Mouse (Mus musculus) thymus, adult 18-20 months (tissue): ENCODE results near the gene Tfcp2l1.

Experiments used
- DNase-seq, 2 experiments: peaks; one replicate each; pipeline ENCODE4 v3.0.0; 2022; ENCODE audit warnings: mixed read lengths in 2 of 2

Tfcp2l1 gene

GRCm38 (mm10) chr1:118658716-118659115 is 31.0 kb downstream of the Tfcp2l1 start:
- DNase-seq = no peak

DNA sequence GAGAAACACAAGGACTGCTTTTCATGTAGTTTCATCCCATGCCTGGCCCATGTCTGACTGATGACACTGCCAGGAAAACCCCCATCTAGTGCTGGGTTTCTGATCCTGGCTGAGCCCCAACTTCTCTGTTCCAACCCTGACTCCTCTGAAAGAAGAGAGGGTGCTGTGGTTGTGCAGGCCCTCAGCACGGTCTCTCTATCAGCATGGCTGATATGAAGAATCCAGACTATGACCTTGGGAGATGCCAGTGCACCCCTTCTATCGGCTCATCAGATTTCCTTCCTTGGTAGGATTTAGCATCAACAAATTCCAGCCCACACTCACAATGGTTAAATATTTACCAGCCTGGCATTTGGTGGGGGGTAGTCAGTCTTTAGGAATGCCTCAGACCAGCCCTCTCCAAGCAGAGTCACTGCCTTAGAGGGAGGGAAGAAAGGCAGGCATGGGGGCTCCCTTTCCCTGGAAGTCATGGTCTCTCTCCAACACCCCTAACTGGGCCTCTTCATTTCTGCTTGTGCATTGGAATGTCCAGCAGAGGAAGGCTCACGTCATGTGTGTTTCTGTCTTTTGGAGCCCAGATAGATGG is 33.2 kb downstream of the Tfcp2l1 start:
- DNase-seq = no peak

DNA sequence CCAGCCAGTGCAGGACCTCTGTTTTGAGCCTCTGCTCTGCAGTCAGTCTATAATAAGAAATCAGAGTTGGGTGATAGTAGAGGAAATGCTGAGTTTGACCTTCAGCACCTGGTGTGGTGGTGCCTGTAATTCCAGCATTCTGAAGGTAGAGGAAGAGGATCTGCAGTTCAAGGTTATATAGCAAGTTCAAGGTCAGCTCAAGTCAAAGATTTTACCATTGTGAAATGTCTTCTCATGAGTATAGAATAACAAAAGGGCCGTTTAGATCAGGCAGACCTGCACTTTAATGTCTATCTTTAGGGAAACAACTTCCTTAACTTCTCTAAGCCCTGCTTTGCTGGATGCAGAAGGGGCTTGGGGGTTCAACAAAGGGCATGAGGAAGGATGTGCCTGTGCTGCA is 35.3 kb downstream of the Tfcp2l1 start:
- no peak for DNase-seq

DNA sequence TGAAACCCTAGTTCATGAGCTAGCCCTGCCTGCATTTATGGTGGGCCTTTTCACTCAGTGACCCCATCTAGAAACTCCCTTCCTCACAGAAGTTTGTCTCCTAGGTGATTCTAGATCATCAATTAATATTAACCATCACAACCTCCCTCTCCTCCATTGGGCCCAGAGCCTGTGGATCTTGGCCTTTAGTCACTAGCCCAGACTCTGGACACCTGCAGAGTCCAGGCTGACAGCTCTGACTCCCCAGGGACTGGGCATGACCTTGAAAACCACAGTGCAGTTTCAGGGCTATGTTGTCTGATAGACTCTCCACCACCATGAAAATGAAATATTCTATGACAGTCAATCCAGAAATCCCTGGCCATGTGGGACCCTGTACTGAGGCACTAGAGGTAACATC is 39.8 kb downstream of the Tfcp2l1 start:
- DNase-seq = no peak

GRCm38 (mm10) chr1:118672196-118672595 is 44.5 kb downstream of the Tfcp2l1 start:
- DNase-seq = no peak

- DNase-seq = no peak
Measured at GRCm38 (mm10) chr1:118674176-118674575, 46.4 kb downstream of the Tfcp2l1 start.

- no peak for DNase-seq
Measured at GRCm38 (mm10) chr1:118681980-118682379, 54.2 kb downstream of the Tfcp2l1 start.

DNA sequence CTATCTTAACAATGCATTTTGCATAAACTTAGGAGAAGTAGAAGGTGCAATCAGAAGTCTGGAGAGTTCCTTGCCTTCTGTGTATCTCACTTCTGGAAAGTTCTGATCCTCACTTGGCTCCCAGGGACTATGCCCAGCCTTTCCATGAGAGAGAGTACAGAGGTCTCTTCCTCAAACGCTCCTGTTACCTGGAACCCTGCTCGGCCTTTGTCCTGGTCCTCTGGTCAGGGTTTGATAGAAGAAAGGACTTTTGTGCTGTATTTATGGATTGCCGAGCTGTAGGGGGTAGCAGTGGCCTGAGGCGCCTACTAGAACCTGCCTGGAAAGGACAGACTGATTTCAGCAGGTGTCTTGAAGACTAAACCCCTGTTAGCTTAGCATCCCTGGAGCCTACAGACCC is 55.9 kb downstream of the Tfcp2l1 start:
- no peak for DNase-seq

DNA sequence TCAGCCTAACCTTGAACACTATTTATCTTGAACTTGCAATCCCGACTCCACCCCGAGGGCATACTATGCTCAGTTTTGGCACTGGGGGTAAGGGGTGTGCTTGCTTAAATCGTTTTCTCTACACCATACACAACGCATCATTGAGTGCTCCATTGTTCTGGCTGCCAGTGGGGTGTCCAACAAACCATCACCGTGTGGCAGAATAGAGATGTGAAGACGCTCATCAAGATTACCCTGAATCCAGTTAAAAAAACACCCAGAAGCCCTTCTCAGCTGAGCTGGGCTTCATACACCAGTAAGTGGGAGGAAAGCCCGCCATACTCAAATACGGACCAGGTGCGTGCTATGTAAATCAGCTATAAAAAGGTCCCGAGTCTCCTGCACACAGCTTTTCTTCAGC is 60.0 kb downstream of the Tfcp2l1 start:
- no peak for DNase-seq

GRCm38 (mm10) chr1:118689830-118690229 is 62.1 kb downstream of the Tfcp2l1 start:
- no peak for DNase-seq

DNA sequence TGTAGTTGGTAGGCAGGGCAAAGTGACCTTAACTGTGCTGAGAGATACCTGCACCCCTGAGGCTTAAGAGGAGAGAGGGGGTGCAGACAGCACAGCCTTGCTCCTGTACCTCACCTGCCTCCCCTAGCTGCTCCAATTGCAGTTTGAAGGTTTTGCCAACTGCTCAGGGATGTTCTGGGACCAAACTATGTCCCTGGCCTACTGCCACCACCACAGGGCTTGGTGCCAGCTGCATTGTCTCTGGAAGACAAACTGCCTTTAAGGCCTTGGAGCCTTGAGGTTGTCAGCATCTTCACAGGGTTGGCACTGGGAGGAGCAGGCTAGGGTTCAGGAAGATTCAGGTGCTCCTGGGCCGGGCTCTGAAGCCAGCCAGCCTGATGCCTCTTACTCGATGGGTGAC is 66.7 kb downstream of the Tfcp2l1 start:
- DNase-seq = no peak

DNA sequence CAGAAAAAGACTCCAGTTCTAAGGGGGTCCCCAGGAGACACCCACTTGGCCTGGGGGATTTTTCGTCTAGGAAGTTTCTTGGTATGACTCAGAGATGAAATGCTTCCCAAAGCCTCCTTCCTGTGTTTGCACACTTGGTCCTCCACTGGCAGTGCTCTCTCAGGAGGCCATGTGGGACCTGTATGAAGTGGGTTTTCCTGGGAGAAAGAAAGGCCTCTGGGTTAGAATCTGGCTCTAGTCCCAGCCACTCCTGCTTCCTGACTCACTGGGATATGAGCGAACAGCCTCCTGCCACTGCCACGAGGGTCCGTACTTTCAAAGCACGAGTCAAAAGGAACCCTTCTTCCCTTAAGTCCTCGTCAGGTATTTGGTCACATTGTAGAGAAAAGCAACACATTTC is 70.2 kb downstream of the Tfcp2l1 start:
- DNase-seq = no peak

DNA sequence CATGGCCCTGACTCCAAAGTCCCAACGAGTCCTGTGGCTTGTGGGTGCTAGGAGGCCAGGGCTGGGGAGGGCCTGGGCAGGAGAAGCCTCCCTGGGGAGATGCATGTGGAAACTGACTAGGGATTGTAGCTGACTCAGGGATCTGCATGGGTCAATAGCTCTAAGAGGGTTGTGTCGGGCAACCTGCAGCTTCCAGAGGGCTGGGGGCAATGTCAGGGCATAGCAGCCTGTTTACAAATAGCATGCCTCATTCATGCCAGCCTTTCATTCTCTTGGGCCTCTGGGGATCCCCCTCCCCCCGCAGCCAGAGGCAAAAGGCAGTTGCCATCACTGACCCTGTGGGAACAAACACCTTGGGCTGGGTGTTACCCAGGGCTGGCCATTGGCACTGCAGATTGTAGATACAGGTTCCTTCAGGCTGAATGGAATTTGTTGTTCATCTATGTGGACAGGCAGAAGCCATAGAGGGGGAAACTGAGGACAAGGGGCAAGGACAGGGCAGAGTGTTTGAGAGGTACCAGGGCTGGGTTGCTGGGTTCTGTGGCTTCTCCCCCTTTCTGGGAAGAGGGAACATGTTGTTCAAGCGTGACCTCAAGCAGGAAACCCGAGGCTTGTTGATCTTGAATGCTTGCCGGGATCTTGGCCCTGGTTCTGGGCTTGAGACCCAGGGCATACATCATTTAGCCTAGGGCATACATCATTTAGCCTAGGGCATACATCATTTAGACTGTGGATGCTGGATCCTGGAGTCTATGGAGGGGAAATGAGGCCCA is 71.6 kb downstream of the Tfcp2l1 start:
- no peak for DNase-seq

DNA sequence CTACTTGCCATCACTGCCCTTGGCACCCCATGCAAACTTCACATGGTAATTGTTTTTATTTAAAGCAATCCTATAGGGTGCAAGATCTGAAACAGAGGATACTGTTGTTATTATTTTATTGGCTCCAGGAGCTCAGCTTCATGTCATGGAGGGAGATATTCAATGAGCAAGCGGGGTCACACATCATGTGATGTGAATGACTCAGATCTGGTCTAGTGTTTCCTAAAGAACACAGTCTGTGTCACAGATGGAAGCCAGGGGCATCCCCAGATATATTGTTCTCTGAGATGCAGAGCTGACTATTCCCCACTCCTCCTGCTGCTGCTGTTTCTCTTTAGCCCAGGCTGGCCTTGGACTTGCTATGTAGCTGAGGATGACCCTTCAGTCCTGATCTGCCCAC is 72.2 kb downstream of the Tfcp2l1 start:
- DNase-seq = no peak

DNA sequence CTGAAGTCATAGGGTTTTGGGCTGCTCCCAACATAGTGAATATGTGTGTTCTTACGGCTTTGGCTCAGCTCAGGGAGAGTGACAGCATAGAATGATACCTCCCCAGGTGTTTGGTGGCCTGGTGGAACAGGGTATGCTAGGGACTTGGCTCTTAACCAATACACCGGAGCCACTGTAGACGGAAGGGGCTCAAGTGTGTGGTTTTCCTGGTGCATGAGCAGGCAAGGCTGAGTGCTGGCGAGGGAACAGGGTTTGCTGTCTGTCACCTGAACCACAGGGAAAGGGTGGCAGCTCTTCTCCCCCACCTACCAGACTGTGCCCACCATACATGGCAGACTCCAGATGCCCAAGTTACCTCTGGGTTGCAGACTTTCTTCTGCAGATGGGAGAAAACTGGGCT is 83.9 kb downstream of the Tfcp2l1 start:
- no peak for DNase-seq

DNA sequence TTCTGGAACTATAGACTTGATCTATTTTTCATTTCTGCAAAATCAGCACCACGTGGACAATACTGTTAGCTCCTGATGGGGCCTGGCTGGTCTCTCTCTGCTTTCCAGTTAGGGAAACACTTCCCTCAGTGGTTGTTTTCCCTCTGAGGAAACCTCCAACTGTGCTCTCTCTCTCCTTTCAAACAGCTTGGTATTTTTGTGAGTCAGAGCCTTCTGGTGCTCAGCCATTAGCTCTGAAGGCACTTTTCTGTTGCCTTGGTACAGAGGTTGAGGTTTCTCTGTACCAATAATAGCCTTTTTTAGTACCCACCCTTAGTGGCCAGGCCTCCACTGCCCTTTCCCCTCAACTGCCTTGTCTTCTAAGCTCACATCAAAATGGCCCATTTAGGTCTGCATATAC is 88.5 kb downstream of the Tfcp2l1 start:
- DNase-seq = no peak

DNA sequence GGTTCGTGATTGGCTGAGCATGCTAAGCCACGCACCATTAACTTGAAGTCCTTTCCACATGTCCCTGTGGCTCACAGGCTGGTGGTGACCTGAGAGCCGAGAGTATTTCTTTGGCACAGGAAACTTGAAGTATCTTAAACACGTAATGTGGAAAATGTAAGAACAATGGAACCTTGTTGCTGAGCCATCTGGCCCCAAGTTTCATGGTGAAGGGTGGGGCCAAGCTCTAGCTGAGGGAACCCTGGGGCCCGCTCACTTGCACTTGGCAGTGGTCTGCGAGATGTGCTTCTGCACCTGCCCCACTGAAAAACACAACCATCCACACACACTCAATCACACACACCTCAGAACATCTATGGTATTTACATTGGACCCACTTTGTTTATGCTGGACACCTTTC is 90.3 kb downstream of the Tfcp2l1 start:
- no peak for DNase-seq

- DNase-seq = no peak
Measured at GRCm38 (mm10) chr1:118719699-118720098, 92.0 kb downstream of the Tfcp2l1 start.

GRCm38 (mm10) chr1:118720474-118721095 is 92.8 kb downstream of the Tfcp2l1 start:
- no peak for DNase-seq

GRCm38 (mm10) chr1:118727075-118727474 is 99.3 kb downstream of the Tfcp2l1 start:
- DNase-seq = no peak

- DNase-seq = no peak
Measured at GRCm38 (mm10) chr1:118728796-118729195, 101.1 kb downstream of the Tfcp2l1 start.
